Mouse (Mus musculus) ES-E14 (cell line): ENCODE results near the gene Emc3. TPM values are rescaled to one million over a fixed set of nuclear protein-coding genes. Genes with fewer than 3 reads are reported as not detected.

Experiments
- DNase-seq: peaks from one replicate; pipeline ENCODE4 v3.0.0-alpha.2; 2013; ENCODE audit warnings: low read depth, low spot score
- H3K27ac ChIP-seq: 2 replicates; pipeline ENCODE4 v1.5.1; 2012; ENCODE audit warnings: low read depth, mild to moderate bottlenecking, low read length, moderate library complexity, mixed read lengths; ENCODE audit not compliant: poor library complexity, insufficient read depth, severe bottlenecking
- H3K36me3 ChIP-seq: 2 replicates; pipeline ENCODE4 v1.6.1; 2012; ENCODE audit warnings: mild to moderate bottlenecking, low read length, moderate library complexity, mixed read lengths; ENCODE audit not compliant: control insufficient read depth, poor library complexity, insufficient read depth, severe bottlenecking
- H3K4me1 ChIP-seq, 2 experiments: fragments of 150-350 bp in 1 of 2; sonication (generic) in 1 of 2; 2 replicates each; pipeline ENCODE4 v1.6.1; 2012; ENCODE audit warnings: low read length in 2 of 2, mild to moderate bottlenecking in 1 of 2, mixed read lengths in 1 of 2; ENCODE audit not compliant: control insufficient read depth in 2 of 2, insufficient read depth in 2 of 2, poor library complexity in 1 of 2
- H3K4me3 ChIP-seq, 2 experiments: fragments of 150-350 bp in 1 of 2; sonication (generic) in 1 of 2; 2 replicates each; pipeline ENCODE4 v1.5.1; 2012; ENCODE audit warnings: low read length in 2 of 2, low read depth in 1 of 2, mild to moderate bottlenecking in 1 of 2, mixed read lengths in 1 of 2; ENCODE audit not compliant: insufficient read depth in 1 of 2, poor library complexity in 1 of 2, severe bottlenecking in 1 of 2
- H3K9ac ChIP-seq: 2 replicates; pipeline ENCODE4 v1.6.1; 2012; ENCODE audit warnings: low read depth, mild to moderate bottlenecking, low read length, mixed read lengths; ENCODE audit not compliant: poor library complexity, insufficient read depth, severe bottlenecking
- H3K9me3 ChIP-seq: fragments of 150-350 bp; sonication (generic); 2 replicates; pipeline ENCODE4 v1.6.1; 2012; ENCODE audit warnings: low read depth, mild to moderate bottlenecking, low read length; ENCODE audit not compliant: control insufficient read depth, insufficient read depth
- CHD2 ChIP-seq: IDR thresholded peaks from 2 replicates; pipeline ENCODE4 v1.6.1; 2014; ENCODE audit warnings: mild to moderate bottlenecking, low read depth, low read length, inconsistent platforms
- HCFC1 ChIP-seq: IDR thresholded peaks from 2 replicates; pipeline ENCODE4 v1.6.1; 2012; ENCODE audit warnings: low read length, inconsistent platforms, borderline replicate concordance; ENCODE audit not compliant: insufficient read depth
- MAFK ChIP-seq: IDR thresholded peaks from 2 replicates; pipeline ENCODE4 v1.6.1; 2014; ENCODE audit warnings: mild to moderate bottlenecking, low read depth, low read length, inconsistent platforms; ENCODE audit not compliant: insufficient read depth
- ZC3H11A ChIP-seq: IDR thresholded peaks from 2 replicates; pipeline ENCODE4 v1.6.1; 2012; ENCODE audit warnings: low read depth, mild to moderate bottlenecking, inconsistent platforms, low read length, borderline replicate concordance
- ZNF384 ChIP-seq: IDR thresholded peaks from 2 replicates; pipeline ENCODE4 v1.6.1; 2012; ENCODE audit warnings: low read depth, low read length, inconsistent platforms
- in situ Hi-C, 2 experiments: fragments of 600-800 bp; cut with MboI; formaldehyde crosslinking; loops; one replicate each; pipeline ENCODE4 v1.15.1; 2025; ENCODE audit warnings: low sequenced_read_pairs in 2 of 2, inconsistent platforms in 1 of 2; ENCODE audit not compliant: unreplicated experiment in 2 of 2
- total RNA-seq: library from RNA; depleted of rRNA; stranded (reverse); fragments of 300-350 nt; gene quantifications from 2 replicates; pipeline ENCODE4 v1.2.3, GENCODE M21; 2012

Gene Emc3
- total RNA-seq, 1 experiment, result 71.2 TPM

DNA sequence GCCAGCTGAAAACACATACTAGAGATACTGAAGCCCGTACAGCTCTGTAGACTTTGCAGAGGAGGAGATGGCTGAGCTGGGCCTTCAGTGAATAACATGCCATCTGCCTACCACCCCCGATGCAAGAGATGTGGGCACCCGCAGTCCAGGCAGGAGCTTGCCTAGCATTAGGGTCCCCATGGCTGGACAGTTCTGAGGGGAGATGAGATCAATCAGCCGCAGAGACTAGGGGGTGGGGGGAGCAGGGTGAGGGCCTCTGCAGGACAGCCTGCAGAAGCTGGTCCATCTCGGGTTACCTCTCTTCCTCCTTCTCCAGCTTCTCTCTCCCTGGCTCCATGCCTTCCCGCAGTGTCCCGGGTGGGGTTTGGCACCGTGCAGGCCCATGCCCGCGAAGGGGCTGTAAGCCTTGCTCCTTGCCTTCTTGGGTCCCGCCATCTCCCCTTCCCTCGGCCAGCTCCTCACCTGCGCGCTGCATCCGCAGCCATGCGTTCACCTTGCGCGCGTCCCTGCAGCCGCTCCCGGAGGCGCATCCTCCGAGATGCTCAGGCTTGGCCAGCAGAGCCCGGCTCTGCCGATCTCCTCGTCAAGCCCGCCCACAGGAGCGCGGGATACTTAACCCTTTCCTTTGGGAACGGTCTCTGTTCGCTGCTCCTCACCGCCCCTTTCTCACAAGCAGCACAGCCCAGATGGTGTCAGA is 29.9 kb downstream of the Emc3 start, which contains the start of gene Prrt3:
Gene Prrt3 (minus strand): TSS at position 544 of the 697 bp plus-strand sequence.
- Histone ChIP-seq H3K36me3 (no peaks in the 10 kb centered on the region), H3K4me1 (peaks cover 2 to 4% of the 10 kb centered on the region in 2 experiments), H3K9ac (peak within 1 kb of the TSS; percentile 67), H3K4me3 (peak within 1 kb of the TSS; percentile 69), H3K27ac (no peak within 1 kb of the TSS; the same call in 1 of the 2 replicates), H3K9me3 (no peaks in the 10 kb centered on the region)
- no peak for DNase-seq
- TF ChIP-seq MAFK (no peak), ZC3H11A (no peak), ZNF384 (no peak), HCFC1 (no peak), CHD2 (no peak)
- in situ Hi-C loops, result no loop called here

DNA sequence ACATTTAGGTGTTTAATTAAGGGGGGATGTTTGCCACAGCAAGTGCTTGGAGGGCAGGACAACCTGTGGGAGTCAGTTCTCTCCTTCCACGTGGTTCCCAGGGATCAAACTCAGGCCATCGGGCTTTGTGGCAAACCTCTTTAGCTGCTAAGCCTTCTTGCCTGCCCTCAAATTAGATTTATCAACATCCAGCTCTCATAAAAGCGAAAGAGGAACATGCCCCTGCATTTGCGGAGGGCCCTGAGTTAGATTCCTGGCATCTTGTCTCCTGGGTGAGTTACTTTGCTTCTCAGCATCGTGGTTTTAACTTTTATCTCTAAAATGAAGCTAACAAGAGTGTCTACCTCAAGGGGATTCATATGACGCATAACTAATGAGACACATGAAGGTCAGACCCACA is 32.1 kb downstream of the Emc3 start:
- Histone ChIP-seq H3K9me3 (no peaks in the 10 kb centered on the region), H3K9ac (no peak overlapping the region), H3K36me3 (no peaks in the 10 kb centered on the region), H3K4me1 (peaks cover 2 to 4% of the 10 kb centered on the region in 2 experiments), H3K4me3 (no peak overlapping the region), H3K27ac (no peak overlapping the region)
- in situ Hi-C loops, result no loop called here
- TF ChIP-seq ZNF384 (no peak), CHD2 (no peak), MAFK (no peak), HCFC1 (no peak), ZC3H11A (no peak)
- DNase-seq, result no peak

DNA sequence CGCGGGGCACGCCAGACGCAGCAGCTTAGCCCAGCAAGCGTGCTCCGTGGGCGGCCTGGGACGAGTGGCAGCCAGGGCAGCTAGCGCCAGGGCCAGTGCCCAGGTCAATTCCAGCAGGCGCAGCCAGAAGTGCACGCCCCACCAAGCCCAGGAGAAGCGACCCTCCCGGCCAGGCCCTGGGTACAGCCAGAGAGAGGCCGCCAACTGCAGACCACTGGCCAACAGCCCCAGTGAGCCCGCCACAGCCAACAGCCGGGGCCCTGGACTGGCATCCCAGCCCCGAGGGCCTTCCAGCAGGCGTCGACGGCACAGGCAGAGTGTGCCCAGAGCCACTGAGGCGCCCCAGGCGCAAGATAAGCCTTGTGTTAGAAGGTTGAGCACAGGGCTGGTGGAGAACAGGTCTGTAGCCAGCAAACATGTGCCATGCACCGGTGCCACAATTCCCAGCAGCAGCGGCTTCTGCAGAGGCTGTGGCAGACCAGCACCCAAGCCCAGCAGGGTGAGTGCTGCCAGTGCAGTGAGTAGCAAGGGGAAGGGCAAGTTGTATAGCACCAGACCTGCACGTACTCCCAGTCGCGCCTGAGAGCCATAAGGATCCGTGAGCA is 36.3 kb downstream of the Emc3 start:
- peak overlapping the region; percentile 49 to 68 for H3K4me3 ChIP-seq
- no peaks in the 10 kb centered on the region for H3K9me3 ChIP-seq
- no peak overlapping the region for H3K27ac ChIP-seq
- TF ChIP-seq ZNF384 (no peak), MAFK (no peak)
- H3K4me1 ChIP-seq, result peaks cover 0 to 10% of the 10 kb centered on the region in 2 experiments; a peak in 1 of 4 replicates
- DNase-seq, result no peak
- in situ Hi-C loops, result no loop called here
- peak overlapping the region; percentile 59 for H3K9ac ChIP-seq
- no peaks in the 10 kb centered on the region for H3K36me3 ChIP-seq

DNA sequence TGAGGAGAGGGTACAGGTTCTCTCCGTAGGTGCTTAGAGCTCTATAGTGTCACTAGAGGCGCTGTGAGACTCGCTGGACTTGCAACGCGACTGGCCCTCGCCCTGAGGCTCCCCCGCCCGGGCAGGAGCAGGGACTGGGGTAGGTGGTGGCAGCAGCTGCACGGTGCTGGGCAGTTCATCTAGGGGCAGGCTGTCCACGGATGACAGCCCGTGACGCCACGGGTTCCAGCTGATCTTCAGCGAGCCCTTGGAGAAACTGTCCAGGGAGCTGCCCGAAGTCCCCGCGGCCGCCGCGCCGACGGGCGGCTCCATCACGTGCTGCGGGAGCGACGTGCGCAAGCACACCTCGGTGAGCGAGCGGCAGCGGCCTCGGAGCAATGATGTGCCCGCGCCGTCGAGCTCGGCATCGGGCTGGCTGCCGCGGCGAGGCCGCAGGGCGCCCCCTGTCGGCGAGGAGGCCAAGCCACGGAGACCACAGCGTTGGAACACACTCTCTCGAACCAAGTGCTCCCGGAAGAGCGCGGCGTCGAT is 37.1 kb downstream of the Emc3 start:
- peak overlapping the region; percentile 49 to 68 for H3K4me3 ChIP-seq
- H3K27ac ChIP-seq, result no peak overlapping the region
- in situ Hi-C loops, result no loop called here
- peak; percentile 79 for DNase-seq
- H3K36me3 ChIP-seq, result peaks cover 3% of the 10 kb centered on the region; the same call in 1 of the 2 replicates
- peak overlapping the region; percentile 77 for H3K9ac ChIP-seq
- H3K9me3 ChIP-seq, result no peaks in the 10 kb centered on the region
- H3K4me1 ChIP-seq, result peaks cover 0 to 11% of the 10 kb centered on the region in 2 experiments; a peak in 1 of 4 replicates
- TF ChIP-seq MAFK (no peak), HCFC1 (no peak)
